ENCODE assay signal across 25 mouse cellular contexts in genomic region chr7:24274456-24274855, GRCm38 (mm10). TPM values are rescaled to one million over a fixed set of nuclear protein-coding genes. Genes with fewer than 3 reads are reported as not detected.
A peak's percentile ranks its signal among the peaks of the same experiment; 100 is the strongest.
DNase-seq lines count a peak whose midpoint lies in the region; ATAC-seq and TF ChIP-seq lines count a peak whose summit lies in the region.
"Had no signal": no experiment of that assay in that cellular context is flagged by ENCODE, and none has a peak within 500 bp of the region (broad histone marks: within the 10 kb centered on the region; RNA-seq: fewer than 3 reads in every experiment).

No protein-coding gene starts in this region.

- DNase-seq in intestine, embryonic 14.5 days (ENCODE audit: low spot score), result peak; percentile 29
- peak; percentile 15 to 18 for DNase-seq in kidney, adult 8-10 months
- no peak for DNase-seq in kidney, postnatal 25 days
- DNase-seq in liver, adult 2 months (ENCODE audit: extremely low read depth, low read depth, low spot score), result peak; percentile 17
- no peak for DNase-seq in liver, postnatal 0 days
- peak; percentile 21 for DNase-seq in testis, postnatal 10 days (ENCODE audit: low spot score)
- DNase-seq in testis, postnatal 14 days (ENCODE audit: low spot score), result no peak
- DNase-seq: adrenal gland, adult 2 months; adrenal gland, postnatal 10 days; adrenal gland, postnatal 25 days; cerebellum, adult 11 months; cerebellum, adult 18-20 months; cerebellum, adult 8-10 months; cerebellum, adult 9-11 months; cerebellum, postnatal 14 days; cerebellum, postnatal 36 days; embryo, embryonic 11 days had no signal

- TF ChIP-seq POLR2A in liver, adult 2 months (IDR thresholded peaks at IDR 0.05; ENCODE audit: extremely low read depth, insufficient read depth, low read length), result no peak

- H3K9me3 ChIP-seq in intestine, embryonic 14.5 days (ENCODE audit: control insufficient read depth, low read length), result no peaks in the 10 kb centered on the region
- no peaks in the 10 kb centered on the region for H3K9me3 ChIP-seq in intestine, embryonic 16.5 days (ENCODE audit: control insufficient read depth, low read length)
- no peaks in the 10 kb centered on the region for H3K9me3 ChIP-seq in liver, postnatal 0 days (ENCODE audit: low read length)
- H3K9me3 ChIP-seq: embryonic facial prominence, embryonic 13.5 days; embryonic facial prominence, embryonic 15.5 days; forebrain, embryonic 12.5 days had no signal

- no peaks in the 10 kb centered on the region for H3K79me2 ChIP-seq in liver, adult 2 months (ENCODE audit: control insufficient read depth, insufficient read depth, low read length)

- 95% methylated on average over 4 of the region's 4 CpGs for WGBS in intestine, embryonic 14.5 days
- WGBS in intestine, embryonic 16.5 days, result 94% methylated on average over 4 of the region's 4 CpGs
- WGBS in liver, adult 2 months, result 89% methylated on average over 4 of the region's 4 CpGs
- 84% methylated on average over 4 of the region's 4 CpGs for WGBS in liver, postnatal 0 days (ENCODE audit: insufficient replicate concordance)

- no peak for TF ChIP-seq EP300 in liver, postnatal 0 days (IDR thresholded peaks at IDR 0.05; ENCODE audit: low read depth)

- peaks cover 24% of the 10 kb centered on the region for H3K36me3 ChIP-seq in intestine, embryonic 14.5 days (ENCODE audit: control insufficient read depth, insufficient read depth, low read length)
- H3K36me3 ChIP-seq in intestine, embryonic 16.5 days (ENCODE audit: control insufficient read depth, insufficient read depth, low read length), result peaks cover 5% of the 10 kb centered on the region; the same call in 1 of the 2 replicates
- H3K36me3 ChIP-seq in liver, adult 2 months (ENCODE audit: control insufficient read depth, insufficient read depth, low read length), result peaks cover 15% of the 10 kb centered on the region
- H3K36me3 ChIP-seq in liver, postnatal 0 days (replicated peaks; ENCODE audit: insufficient read depth, low read length), result no peaks in the 10 kb centered on the region; the same call in 1 of the 2 replicates

- no peak overlapping the region for H3K27ac ChIP-seq in intestine, embryonic 14.5 days (ENCODE audit: low read depth)
- H3K27ac ChIP-seq in intestine, embryonic 16.5 days (ENCODE audit: low read length), result no peak overlapping the region
- no peak overlapping the region for H3K27ac ChIP-seq in liver, adult 2 months (replicated peaks; ENCODE audit: insufficient read depth, low read depth, low read length)
- H3K27ac ChIP-seq in liver, postnatal 0 days (ENCODE audit: low read depth), result no peak overlapping the region
- H3K27ac ChIP-seq: embryonic facial prominence, embryonic 13.5 days; embryonic facial prominence, embryonic 15.5 days; forebrain, embryonic 10.5 days; forebrain, embryonic 12.5 days had no signal

- no peaks in the 10 kb centered on the region; the same call in 1 of the 2 replicates for H3K4me1 ChIP-seq in intestine, embryonic 14.5 days (replicated peaks; ENCODE audit: control insufficient read depth, insufficient read depth, low read length)
- peaks cover 4% of the 10 kb centered on the region; the same call in 1 of the 2 replicates for H3K4me1 ChIP-seq in intestine, embryonic 16.5 days (ENCODE audit: control insufficient read depth, insufficient read depth, low read length)
- no peaks in the 10 kb centered on the region for H3K4me1 ChIP-seq in liver, adult 2 months (ENCODE audit: control insufficient read depth, insufficient read depth, low read length)
- H3K4me1 ChIP-seq in liver, postnatal 0 days (ENCODE audit: insufficient read depth), result 0 out of 2 replicates have a peak, but pooled peaks cover 2% of the 10 kb centered on the region

- no peak for TF ChIP-seq CTCF in liver, adult 2 months (IDR thresholded peaks at IDR 0.05; ENCODE audit: low read depth, low read length)
- TF ChIP-seq CTCF in liver, postnatal 0 days (IDR thresholded peaks at IDR 0.05; ENCODE audit: low read depth), result no peak

- no peak overlapping the region for H3K4me3 ChIP-seq in intestine, embryonic 14.5 days (ENCODE audit: low read depth, low read length)
- H3K4me3 ChIP-seq in intestine, embryonic 16.5 days (ENCODE audit: low read length), result no peak overlapping the region
- no peak overlapping the region for H3K4me3 ChIP-seq in liver, adult 2 months (ENCODE audit: insufficient read depth, low read depth, low read length)
- H3K4me3 ChIP-seq in liver, postnatal 0 days (ENCODE audit: low read depth, low read length), result no peak overlapping the region
- H3K4me3 ChIP-seq: embryonic facial prominence, embryonic 13.5 days; embryonic facial prominence, embryonic 15.5 days; erythroblast, embryonic 14.5 days; forebrain, embryonic 10.5 days; forebrain, embryonic 12.5 days had no signal

- no peaks in the 10 kb centered on the region for H3K27me3 ChIP-seq in intestine, embryonic 14.5 days (replicated peaks; ENCODE audit: control insufficient read depth, insufficient read depth, low read length)
- no peaks in the 10 kb centered on the region for H3K27me3 ChIP-seq in intestine, embryonic 16.5 days (replicated peaks; ENCODE audit: control insufficient read depth, insufficient read depth, low read length)
- no peaks in the 10 kb centered on the region for H3K27me3 ChIP-seq in liver, adult 2 months (ENCODE audit: control insufficient read depth, insufficient read depth, low read length)
- no peaks in the 10 kb centered on the region for H3K27me3 ChIP-seq in liver, postnatal 0 days (ENCODE audit: insufficient read depth, low read length)
- H3K27me3 ChIP-seq: embryonic facial prominence, embryonic 13.5 days; embryonic facial prominence, embryonic 15.5 days; forebrain, embryonic 12.5 days had no signal

- H3K9ac ChIP-seq in intestine, embryonic 14.5 days (ENCODE audit: low read length), result no peak overlapping the region
- H3K9ac ChIP-seq in intestine, embryonic 16.5 days (ENCODE audit: low read depth, low read length), result no peak overlapping the region
- no peak overlapping the region for H3K9ac ChIP-seq in liver, adult 2 months (ENCODE audit: low read depth, low read length)
- H3K9ac ChIP-seq in liver, postnatal 0 days (replicated peaks), result no peak overlapping the region
- H3K9ac ChIP-seq: embryonic facial prominence, embryonic 13.5 days; embryonic facial prominence, embryonic 15.5 days; forebrain, embryonic 12.5 days had no signal

- ATAC-seq in intestine, embryonic 14.5 days (replicated peaks; ENCODE audit: low FRiP score, low TSS enrichment, low read depth), result no peak
- ATAC-seq in intestine, embryonic 16.5 days, result no peak
- no peak for ATAC-seq in liver, postnatal 0 days
- ATAC-seq: forebrain, embryonic 14.5 days had no signal

- H3K4me2 ChIP-seq in intestine, embryonic 14.5 days (ENCODE audit: low read length), result no peak overlapping the region
- H3K4me2 ChIP-seq in intestine, embryonic 16.5 days (ENCODE audit: low read depth, low read length), result no peak overlapping the region
- H3K4me2 ChIP-seq in liver, postnatal 0 days (ENCODE audit: low read depth, low read length), result no peak overlapping the region
- H3K4me2 ChIP-seq: embryonic facial prominence, embryonic 13.5 days; embryonic facial prominence, embryonic 15.5 days; forebrain, embryonic 12.5 days had no signal

RNA-seq across cellular contexts. Expression of gene Zfp93, which starts 4.2 kb away (rescaled TPM):
- 7.4 and 8.1 TPM in 2 replicates for polyA plus RNA-seq in intestine, embryonic 14.5 days (2014; fragmentation: Nextera tagmentation; extraction: Ambion mirVana)
- 5.4 and 6.8 TPM in 2 replicates for polyA plus RNA-seq in intestine, embryonic 16.5 days (2015; fragmentation: Nextera tagmentation; extraction: Ambion mirVana)
- 2.9 and 3.6 TPM in 2 replicates for total RNA-seq in liver, adult 2 months (2014; rRNA removed)
- 1.3 TPM in 2 replicates for polyA plus RNA-seq in liver, adult 2 months (2012; rRNA removed)
- polyA plus RNA-seq in liver, postnatal 0 days (2015; fragmentation: Nextera tagmentation; extraction: Ambion mirVana), result 1.1 and 1.2 TPM in 2 replicates
- total RNA-seq: MEL had no signal
- polyA plus RNA-seq: erythroblast, embryonic 14.5 days had no signal

RNA-seq across cellular contexts. Expression of gene Zfp108, which starts 19.9 kb away (rescaled TPM):
- 3.4 and 3.8 TPM in 2 replicates for polyA plus RNA-seq in intestine, embryonic 14.5 days (2014; fragmentation: Nextera tagmentation; extraction: Ambion mirVana)
- polyA plus RNA-seq in intestine, embryonic 16.5 days (2015; fragmentation: Nextera tagmentation; extraction: Ambion mirVana), result 2.4 and 2.9 TPM in 2 replicates
- 2.4 and 2.7 TPM in 2 replicates for total RNA-seq in liver, adult 2 months (2014; rRNA removed)
- 0.38 and 0.61 TPM in 2 replicates for polyA plus RNA-seq in liver, adult 2 months (2012; rRNA removed)
- 0.31 and 0.79 TPM in 2 replicates for polyA plus RNA-seq in liver, postnatal 0 days (2015; fragmentation: Nextera tagmentation; extraction: Ambion mirVana)
- total RNA-seq: MEL had no signal
- polyA plus RNA-seq: erythroblast, embryonic 14.5 days had no signal

RNA-seq across cellular contexts. Expression of gene Zfp61, which starts 26.6 kb away (rescaled TPM):
- polyA plus RNA-seq in intestine, embryonic 14.5 days (2014; fragmentation: Nextera tagmentation; extraction: Ambion mirVana), result 24.7 and 31.8 TPM in 2 replicates
- polyA plus RNA-seq in intestine, embryonic 16.5 days (2015; fragmentation: Nextera tagmentation; extraction: Ambion mirVana), result 18.7 and 21.7 TPM in 2 replicates
- 0.94 and 1.8 TPM in 2 replicates for total RNA-seq in liver, adult 2 months (2014; rRNA removed)
- polyA plus RNA-seq in liver, adult 2 months (2012; rRNA removed), result 0.48 and 0.50 TPM in 2 replicates
- 1.6 and 1.8 TPM in 2 replicates for polyA plus RNA-seq in liver, postnatal 0 days (2015; fragmentation: Nextera tagmentation; extraction: Ambion mirVana)
- polyA plus RNA-seq: erythroblast, embryonic 14.5 days had no signal

RNA-seq across cellular contexts. Expression of gene Zfp109, which starts 37.1 kb away (rescaled TPM):
- 4.4 and 5.6 TPM in 2 replicates for polyA plus RNA-seq in intestine, embryonic 14.5 days (2014; fragmentation: Nextera tagmentation; extraction: Ambion mirVana)
- 3.7 TPM in 2 replicates for polyA plus RNA-seq in intestine, embryonic 16.5 days (2015; fragmentation: Nextera tagmentation; extraction: Ambion mirVana)
- 3.1 and 3.6 TPM in 2 replicates for total RNA-seq in liver, adult 2 months (2014; rRNA removed)
- 0.98 and 1.3 TPM in 2 replicates for polyA plus RNA-seq in liver, adult 2 months (2012; rRNA removed)
- polyA plus RNA-seq in liver, postnatal 0 days (2015; fragmentation: Nextera tagmentation; extraction: Ambion mirVana), result 0.40 and 0.65 TPM in 2 replicates
- total RNA-seq: MEL had no signal
- polyA plus RNA-seq: erythroblast, embryonic 14.5 days had no signal

RNA-seq across cellular contexts. Expression of gene Zfp94, which starts 42.0 kb away (rescaled TPM):
- 9.1 and 12.0 TPM in 2 replicates for polyA plus RNA-seq in intestine, embryonic 14.5 days (2014; fragmentation: Nextera tagmentation; extraction: Ambion mirVana)
- polyA plus RNA-seq in intestine, embryonic 16.5 days (2015; fragmentation: Nextera tagmentation; extraction: Ambion mirVana), result 6.0 and 7.3 TPM in 2 replicates
- total RNA-seq in liver, adult 2 months (2014; rRNA removed), result 2.4 and 2.8 TPM in 2 replicates
- polyA plus RNA-seq in liver, adult 2 months (2012; rRNA removed), result 2.6 and 3.3 TPM in 2 replicates
- polyA plus RNA-seq in liver, postnatal 0 days (2015; fragmentation: Nextera tagmentation; extraction: Ambion mirVana), result 1.8 and 2.2 TPM in 2 replicates

Comparison
In these comparisons a context has a peak if more than half of its experiments do, and no peak if none do; other contexts are left out.
1. DNase-seq: peak in intestine, embryonic 14.5 days (single experiment), kidney, adult 8-10 months (2 of 2), liver, adult 2 months (single experiment) and testis, postnatal 10 days (single experiment); none in kidney, postnatal 25 days (0 of 2), liver, postnatal 0 days (single experiment) and testis, postnatal 14 days (single experiment).